Mouse (Mus musculus) stomach, postnatal 0 days (tissue): ENCODE results near the gene Plekho2.

Source experiments
- CTCF ChIP-seq: IDR thresholded peaks from 2 replicates; pipeline ENCODE4 v1.5.1; 2016; ENCODE audit warnings: antibody characterized with exemption, low read depth, mild to moderate bottlenecking, moderate library complexity
- EP300 ChIP-seq: optimal IDR thresholded peaks from 2 replicates; pipeline ENCODE3; 2016; ENCODE audit warnings: antibody characterized with exemption

DNA sequence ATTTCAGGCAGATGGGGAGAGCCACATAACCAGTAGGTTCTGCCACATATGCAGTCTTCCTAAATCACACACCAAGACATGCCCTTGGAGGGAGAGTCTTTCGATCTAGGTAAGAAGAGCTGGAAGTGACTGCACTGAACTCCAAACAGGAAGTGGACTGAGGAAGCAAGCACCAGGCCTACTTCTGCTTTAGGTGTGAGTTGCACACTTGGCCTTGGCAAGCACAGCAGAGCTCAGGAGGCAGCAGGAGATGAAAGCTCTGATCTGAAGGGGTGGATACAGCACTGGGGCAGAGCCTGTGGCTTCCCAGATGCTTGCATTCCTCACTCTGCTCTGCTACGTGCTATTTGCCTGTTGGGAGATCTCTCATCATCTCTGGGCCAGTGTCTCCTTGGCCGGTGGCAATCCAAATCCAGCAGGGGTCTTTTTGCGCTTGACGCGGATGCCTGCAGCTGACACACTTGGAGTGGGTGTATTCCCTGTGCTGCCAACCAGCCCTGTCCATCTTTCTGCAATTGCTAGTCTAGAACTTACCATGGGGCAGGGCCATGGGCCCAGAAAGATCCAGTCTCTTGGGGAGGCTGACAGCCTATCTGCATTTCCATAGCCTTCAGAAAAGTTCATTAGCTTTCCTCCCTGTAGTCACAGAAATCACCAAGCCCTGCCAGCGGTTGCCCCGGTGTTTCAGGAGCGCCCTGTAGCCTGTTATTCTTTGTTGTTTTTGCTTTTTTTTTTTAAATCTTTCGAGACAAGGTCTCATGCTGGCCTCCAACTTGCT, 34.0 kb downstream of the Plekho2 start:
- TF ChIP-seq EP300 = no peak
- no peak for TF ChIP-seq CTCF
